Mouse (Mus musculus) hindbrain, postnatal 0 days (tissue): ENCODE data around the gene Mylpf. TPM values are rescaled to one million over a fixed set of nuclear protein-coding genes. Genes with fewer than 3 reads are reported as not detected.

ENCODE experiments used
- ATAC-seq: fragments of 200-750 bp; cut with Nextera tagmentation; 2 replicates; pipeline ENCODE4 v1.8.0; 2017; ENCODE audit warnings: mild to moderate bottlenecking, moderate TSS enrichment, moderate library complexity
- DNase-seq: peaks from one replicate; pipeline ENCODE4 v3.0.0-alpha.2; 2015; ENCODE audit warnings: low spot score
- H3K27ac ChIP-seq: fragments of 300-500 bp; sonication (generic); 2 replicates; pipeline ENCODE4 v1.5.1; 2014; ENCODE audit warnings: mild to moderate bottlenecking
- H3K27me3 ChIP-seq: fragments of 300-500 bp; sonication (generic); 2 replicates; pipeline ENCODE4 v1.6.1; 2014; ENCODE audit warnings: low read length, mixed read lengths; ENCODE audit not compliant: insufficient read depth
- H3K36me3 ChIP-seq: fragments of 300-500 bp; sonication (generic); 2 replicates; pipeline ENCODE4 v1.6.1; 2014; ENCODE audit warnings: low read length, mixed read lengths; ENCODE audit not compliant: insufficient read depth
- H3K4me1 ChIP-seq: fragments of 300-500 bp; sonication (generic); 2 replicates; pipeline ENCODE4 v1.6.1; 2014; ENCODE audit warnings: antibody characterized with exemption, low read length, mixed read lengths; ENCODE audit not compliant: insufficient read depth
- H3K4me2 ChIP-seq: fragments of 300-500 bp; sonication (generic); 2 replicates; pipeline ENCODE4 v1.6.1; 2014; ENCODE audit warnings: low read depth, mild to moderate bottlenecking, low read length, moderate library complexity, mixed read lengths
- H3K4me3 ChIP-seq: fragments of 300-500 bp; sonication (generic); 2 replicates; pipeline ENCODE4 v1.5.1; 2014; ENCODE audit warnings: low read length
- H3K9ac ChIP-seq: fragments of 300-500 bp; sonication (generic); replicated peaks from 2 replicates; pipeline ENCODE4 v1.6.1; 2014; ENCODE audit warnings: mild to moderate bottlenecking, low read length, moderate library complexity, mixed read lengths
- H3K9me3 ChIP-seq: fragments of 300-500 bp; sonication (generic); 2 replicates; pipeline ENCODE4 v1.6.1; 2016; ENCODE audit warnings: low read length, mixed read lengths
- CTCF ChIP-seq: IDR thresholded peaks from 2 replicates; pipeline ENCODE4 v1.5.1; 2016; ENCODE audit warnings: antibody characterized with exemption, control low read depth, low read depth
- WGBS: fragments of 180-500 bp; shearing (Covaris S2); extraction: QIAGEN DNeasy Blood & Tissue Kit; methylation state at CpG from one replicate; pipeline ENCODE4 v1.1.7; 2014; 5-methylcytosine and 5-hydroxymethylcytosine counted together
- polyA plus RNA-seq: library from polyadenylated mRNA; unstranded; fragments of >200 nt; fragmentation: Nextera tagmentation; extraction: Ambion mirVana; gene quantifications from 2 replicates; pipeline ENCODE4 v1.2.1, GENCODE M21; 2015
- total RNA-seq: library from RNA; depleted of rRNA; stranded (reverse); fragments of >200 nt; gene quantifications from 2 replicates; pipeline ENCODE4 v1.2.3, GENCODE M21; 2014

The Mylpf gene
- total and polyA plus RNA-seq, 2 experiments from 2014 or later: 3.0 TPM; not detected in 1

- Histone ChIP-seq H3K4me2 (no peak overlapping the region), H3K27me3 (no peaks in the 10 kb centered on the region)
- 90% methylated on average over 6 of the region's 6 CpGs for WGBS
These were observed 15.1 kb downstream of the Mylpf start for GRCm38 (mm10) chr7:127223515-127224478.

GRCm38 (mm10) chr7:127224616-127225015 lies 15.9 kb downstream of the Mylpf start:
- no peaks in the 10 kb centered on the region for H3K9me3 ChIP-seq
- no peak for TF ChIP-seq CTCF
- no peak overlapping the region for H3K9ac ChIP-seq
- H3K36me3 ChIP-seq: no peaks in the 10 kb centered on the region
- 88% methylated on average over 6 of the region's 6 CpGs for WGBS
- H3K4me1 ChIP-seq: no peaks in the 10 kb centered on the region
- H3K27ac ChIP-seq: no peak overlapping the region
- DNase-seq: no peak
- H3K4me2 ChIP-seq: no peak overlapping the region
- no peak overlapping the region for H3K4me3 ChIP-seq
- no peaks in the 10 kb centered on the region for H3K27me3 ChIP-seq
- ATAC-seq: no peak

More at GRCm38 (mm10) chr7:127223515-127224478, 15.1 kb downstream of the Mylpf start:
- no peak for ATAC-seq
- no peak overlapping the region for H3K9ac ChIP-seq
- H3K4me3 ChIP-seq: no peak overlapping the region
- no peaks in the 10 kb centered on the region for H3K36me3 ChIP-seq
- no peak for TF ChIP-seq CTCF
- DNase-seq: no peak
- no peaks in the 10 kb centered on the region for H3K4me1 ChIP-seq
- H3K9me3 ChIP-seq: no peaks in the 10 kb centered on the region
- no peak overlapping the region for H3K27ac ChIP-seq

- Histone ChIP-seq H3K27me3 (no peaks in the 10 kb centered on the region), H3K4me3 (no peak overlapping the region), H3K9me3 (no peaks in the 10 kb centered on the region), H3K36me3 (no peaks in the 10 kb centered on the region), H3K4me2 (no peak overlapping the region), H3K9ac (no peak overlapping the region), H3K4me1 (peaks cover under 1% of the 10 kb centered on the region; the same call in 1 of the 2 replicates), H3K27ac (no peak overlapping the region)
- no peak for TF ChIP-seq CTCF
- ATAC-seq: no peak
- no peak for DNase-seq
- WGBS: 91% methylated on average over 11 of the region's 11 CpGs
These were observed 16.7 kb downstream of the Mylpf start for GRCm38 (mm10) chr7:127225147-127225995.

GRCm38 (mm10) chr7:127228615-127229303 lies 20.1 kb downstream of the Mylpf start:
- 67% methylated on average over 4 of the region's 4 CpGs for WGBS
- ATAC-seq (no peak), DNase-seq (peak; percentile 87)
- no peak overlapping the region for H3K4me2 ChIP-seq
- peaks cover 7% of the 10 kb centered on the region; the same call in 1 of the 2 replicates for H3K4me1 ChIP-seq
- no peaks in the 10 kb centered on the region for H3K27me3 ChIP-seq
- no peaks in the 10 kb centered on the region for H3K36me3 ChIP-seq
- no peaks in the 10 kb centered on the region for H3K9me3 ChIP-seq
- no peak overlapping the region for H3K27ac ChIP-seq
- peak; percentile 81 for TF ChIP-seq CTCF
- no peak overlapping the region for H3K9ac ChIP-seq
- no peak overlapping the region for H3K4me3 ChIP-seq

- DNase-seq (no peak), ATAC-seq (no peak)
- Histone ChIP-seq H3K4me3 (peak overlapping the region; percentile 65), H3K27me3 (no peaks in the 10 kb centered on the region), H3K4me1 (peaks cover 11% of the 10 kb centered on the region; the same call in 1 of the 2 replicates), H3K9ac (peak overlapping the region; percentile 96; the same call in 1 of the 2 replicates), H3K9me3 (no peaks in the 10 kb centered on the region), H3K4me2 (peak overlapping the region; percentile 65), H3K36me3 (peaks cover 17% of the 10 kb centered on the region), H3K27ac (0 out of 2 replicates have a peak overlapping the region, but pooled peaks have one; percentile 2)
- TF ChIP-seq CTCF: no peak
- 44% methylated on average over 3 of the region's 3 CpGs for WGBS
These were observed 22.7 kb downstream of the Mylpf start for GRCm38 (mm10) chr7:127231376-127231775.
